Mouse (Mus musculus) Muller cell, postnatal 12 days (primary cell): ENCODE results near the gene Dagla.
A peak's percentile ranks its signal among the peaks of the same experiment; 100 is the strongest.

Source experiments
- DNase-seq: peaks from one replicate; pipeline ENCODE4 v3.0.0-alpha.2; 2015; ENCODE audit errors: inconsistent ontology term

The Dagla gene

DNA sequence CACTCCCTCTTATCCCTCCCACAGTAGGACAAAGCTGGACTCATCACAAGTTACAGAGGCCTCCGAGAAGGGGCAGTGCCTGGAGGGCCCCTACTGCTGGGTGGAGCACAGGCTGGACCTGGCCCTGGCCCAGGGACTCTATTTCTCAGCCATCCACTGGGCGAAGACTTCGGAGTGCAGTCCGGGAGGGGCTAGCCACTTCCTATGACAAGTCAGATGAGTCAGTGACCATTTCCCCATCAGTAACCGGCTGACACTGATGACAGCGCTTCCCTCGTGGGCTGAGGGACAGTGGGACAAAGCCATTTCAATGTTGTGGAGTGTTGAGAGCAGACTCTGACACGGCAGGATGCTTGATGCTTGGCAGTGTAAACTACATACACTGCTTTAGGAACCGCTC is 25.0 kb downstream of the Dagla start:
- peak; percentile 74 for DNase-seq

DNA sequence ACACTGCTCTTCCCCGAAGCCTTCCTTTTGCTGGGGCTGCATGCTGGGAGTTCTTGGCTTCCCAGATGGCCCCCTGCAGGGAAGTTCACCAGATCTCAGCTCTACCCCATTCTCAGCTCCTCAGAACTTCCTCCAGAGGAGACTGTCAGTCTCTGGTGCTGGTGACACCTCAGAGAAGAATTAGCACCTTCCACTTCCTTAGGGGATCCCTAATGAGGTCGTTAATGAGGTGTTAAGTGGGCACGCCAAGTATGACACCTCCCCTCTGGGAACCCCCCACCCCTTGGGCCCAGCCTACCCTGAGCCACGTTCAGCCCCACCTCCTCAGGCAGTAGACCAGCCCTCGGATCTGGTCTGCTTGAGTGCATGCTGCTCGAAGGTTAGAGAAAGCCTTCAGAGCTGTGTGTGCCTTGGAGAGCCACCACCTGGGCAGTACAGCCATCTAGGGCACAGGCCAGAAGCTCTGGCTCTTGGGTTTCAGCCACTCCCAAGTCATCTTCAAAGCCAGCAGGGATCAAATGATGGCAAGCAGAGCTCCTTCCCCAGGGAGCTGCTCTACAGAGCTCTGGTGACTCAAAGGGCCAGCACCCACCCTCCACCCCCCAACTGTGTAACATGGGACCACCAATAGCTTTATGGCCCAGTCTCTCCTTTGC is 25.9 kb downstream of the Dagla start:
- DNase-seq, result no peak

DNA sequence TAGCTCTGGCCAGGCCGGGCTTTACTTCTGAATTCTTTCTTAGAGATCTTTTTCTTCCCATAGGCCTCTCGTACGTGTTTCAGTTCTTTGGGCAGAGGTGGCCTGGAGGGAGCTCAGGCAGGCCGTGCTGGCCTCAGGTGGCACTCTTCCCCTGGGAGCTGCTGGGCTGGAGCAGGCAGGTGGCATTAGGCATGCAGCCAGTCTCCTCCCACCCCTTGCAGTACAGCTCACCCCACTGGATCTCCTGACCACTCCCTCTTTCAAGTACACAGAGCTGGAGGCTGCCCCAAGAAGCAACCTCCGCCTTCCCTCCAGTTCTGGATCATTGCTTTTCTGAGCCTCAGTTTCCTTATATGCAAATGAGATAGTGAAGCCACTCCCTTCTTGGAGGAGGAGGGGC is 26.9 kb downstream of the Dagla start:
- DNase-seq, result no peak

DNA sequence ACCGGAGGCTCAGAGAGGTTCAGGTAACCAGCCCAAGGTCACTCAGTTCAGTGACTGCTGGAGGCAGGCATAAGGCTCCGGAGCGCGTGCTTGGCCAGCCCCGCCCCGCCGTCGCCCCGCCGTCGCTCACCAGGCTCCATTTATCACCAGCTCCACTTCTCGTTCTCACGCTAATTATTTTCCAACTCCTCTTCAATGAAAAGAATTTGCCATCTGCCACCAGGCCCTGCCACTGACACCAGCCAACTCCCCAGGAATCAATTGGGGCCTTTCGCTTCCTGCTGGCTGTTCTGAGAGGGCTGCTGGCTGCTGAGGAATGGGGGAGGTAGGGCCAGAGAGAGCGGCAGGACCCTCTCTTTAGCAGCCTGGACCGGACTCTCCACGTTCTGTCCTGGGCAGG is 27.3 kb downstream of the Dagla start:
- DNase-seq, result peak; percentile 82

DNA sequence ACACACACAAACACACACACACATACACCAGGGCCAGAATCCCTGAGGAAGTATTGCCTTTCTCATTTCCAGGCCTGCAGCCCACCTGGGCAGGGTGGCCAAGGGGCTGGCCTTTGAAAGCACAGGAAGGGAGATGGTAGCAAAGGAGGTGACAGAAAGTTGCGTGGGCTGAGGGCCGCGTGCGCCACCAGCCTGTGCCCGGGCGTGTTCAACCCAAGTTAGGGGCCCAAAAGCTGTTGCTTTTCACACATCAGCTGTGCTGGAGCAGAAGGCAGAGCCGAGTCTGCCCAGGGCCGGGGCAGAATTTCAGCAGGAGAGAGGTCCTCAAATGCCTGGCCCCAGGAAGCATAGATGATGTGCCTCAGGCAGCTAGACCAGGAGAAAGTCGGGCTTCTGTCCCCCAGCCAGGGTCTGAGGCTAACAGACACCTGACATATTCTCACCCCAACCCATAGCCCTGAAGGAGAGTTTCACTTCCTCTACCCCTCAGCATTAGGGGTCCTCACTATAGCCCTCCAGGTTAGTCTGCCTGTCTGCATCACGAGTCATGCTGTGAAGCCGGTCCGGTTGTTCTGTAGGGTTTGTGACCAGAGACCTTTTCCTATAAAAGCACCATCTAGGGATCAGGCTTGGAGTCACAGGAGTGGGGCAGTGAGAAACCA is 28.1 kb downstream of the Dagla start:
- DNase-seq, result no peak

DNA sequence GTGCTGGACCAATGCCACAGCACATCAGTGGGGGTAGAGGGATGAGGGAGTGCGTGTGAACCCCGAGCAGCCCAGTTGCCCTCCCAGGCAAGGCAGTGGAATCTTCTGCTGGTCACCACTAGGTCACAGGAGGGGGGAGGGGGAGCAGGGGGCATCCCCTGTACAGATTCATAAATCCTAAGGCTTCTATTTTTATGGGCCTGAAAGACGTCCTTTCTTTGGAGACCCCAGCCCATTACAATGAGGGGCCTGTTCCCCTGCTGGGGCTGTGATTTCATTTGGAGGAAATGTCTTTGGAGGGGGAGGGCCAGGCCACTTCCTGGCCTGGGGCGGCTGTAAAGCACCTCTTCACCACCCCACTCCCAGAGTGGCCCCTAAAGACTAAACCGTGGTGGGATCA is 30.6 kb downstream of the Dagla start:
- no peak for DNase-seq

GRCm38 (mm10) chr19:10272746-10273145 is 31.9 kb downstream of the Dagla start:
- DNase-seq, result no peak

- DNase-seq, result no peak
Observed at GRCm38 (mm10) chr19:10271592-10271991, 33.1 kb downstream of the Dagla start.

DNA sequence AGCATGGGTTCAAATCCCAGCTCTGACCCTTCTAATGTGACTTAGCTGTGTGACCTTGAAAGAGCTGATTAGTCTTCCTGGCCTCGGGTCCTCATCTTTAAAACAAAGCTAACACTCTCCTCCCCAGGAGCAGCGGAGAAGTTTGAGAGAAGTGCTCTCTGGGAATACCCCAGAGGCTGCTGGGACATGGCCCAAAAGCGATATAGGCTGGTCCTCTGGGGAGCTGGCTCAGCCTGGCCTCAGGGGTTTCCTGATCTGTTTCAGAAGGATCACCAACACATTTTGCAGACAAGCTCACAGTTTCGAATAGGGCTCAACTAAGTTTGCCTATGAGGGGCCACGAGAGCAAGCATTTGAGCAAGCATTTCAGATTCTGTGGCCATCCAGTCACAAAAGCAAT is 34.3 kb downstream of the Dagla start:
- no peak for DNase-seq

DNA sequence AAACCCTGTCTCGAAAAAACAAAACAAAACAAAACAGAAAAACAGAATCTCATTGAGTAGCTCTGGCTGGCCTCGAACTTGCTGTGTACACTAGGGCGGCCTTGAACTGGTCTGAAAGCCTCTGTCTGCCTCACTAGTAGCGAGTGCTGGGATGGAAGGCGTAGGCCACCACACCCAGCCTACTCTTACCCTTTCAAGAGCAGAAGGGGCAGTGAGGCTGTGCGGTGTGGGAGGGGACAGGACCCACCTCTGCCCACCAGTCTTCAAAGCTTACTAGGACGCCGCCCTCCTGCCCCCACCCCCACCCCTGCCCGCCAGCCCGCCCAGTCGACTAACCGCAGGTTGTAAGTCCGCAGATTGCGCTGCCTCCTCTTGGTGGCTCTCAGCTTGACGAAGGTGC is 35.8 kb downstream of the Dagla start:
- no peak for DNase-seq

DNA sequence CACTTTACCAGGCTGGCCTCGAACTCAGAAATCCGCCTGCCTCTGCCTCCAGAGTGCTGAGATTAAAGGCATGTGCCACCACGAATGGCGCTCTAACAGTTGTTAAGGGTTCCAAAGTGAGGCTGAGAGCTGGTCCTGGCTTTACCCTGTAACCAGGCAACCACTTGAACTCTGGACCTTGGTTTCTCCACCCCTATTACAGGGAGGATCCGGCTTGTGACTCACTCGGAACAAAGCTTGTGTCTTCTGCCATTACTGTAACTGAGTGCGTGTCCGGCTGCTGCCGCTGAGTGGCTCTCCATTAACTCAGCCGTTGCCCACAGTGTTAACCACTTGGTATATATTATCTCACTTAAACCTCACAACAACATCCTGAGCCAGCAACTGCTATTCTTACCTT is 36.7 kb downstream of the Dagla start:
- peak; percentile 40 for DNase-seq

GRCm38 (mm10) chr19:10267057-10267456 is 37.6 kb downstream of the Dagla start:
- peak; percentile 83 for DNase-seq

GRCm38 (mm10) chr19:10266196-10266850 is 38.4 kb downstream of the Dagla start:
- peak; percentile 66 for DNase-seq

- DNase-seq, result no peak
Observed at GRCm38 (mm10) chr19:10261369-10261768, 43.3 kb downstream of the Dagla start.

- peak; percentile 71 for DNase-seq
Observed at GRCm38 (mm10) chr19:10258279-10259011, 46.2 kb downstream of the Dagla start.

DNA sequence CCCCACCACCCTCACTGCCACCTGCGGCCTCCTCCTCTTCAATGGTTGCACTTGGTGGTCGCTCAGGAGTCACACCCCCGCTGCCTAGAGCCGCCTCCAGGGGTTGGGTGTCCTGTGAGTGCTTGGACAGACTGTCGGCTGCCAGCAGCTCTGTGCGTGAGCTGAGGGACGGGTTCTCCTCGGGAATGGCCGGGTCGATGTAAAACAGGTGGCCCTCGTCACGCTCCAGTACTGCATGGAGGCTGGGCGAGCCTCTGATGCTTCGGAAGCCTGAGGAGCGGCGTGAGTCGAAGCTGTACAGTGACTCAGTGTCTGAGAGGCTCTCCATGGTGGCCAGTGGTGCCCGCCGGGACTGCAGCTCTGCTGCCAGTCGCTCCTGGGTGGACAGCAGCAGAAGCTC is 56.5 kb downstream of the Dagla start:
- no peak for DNase-seq

DNA sequence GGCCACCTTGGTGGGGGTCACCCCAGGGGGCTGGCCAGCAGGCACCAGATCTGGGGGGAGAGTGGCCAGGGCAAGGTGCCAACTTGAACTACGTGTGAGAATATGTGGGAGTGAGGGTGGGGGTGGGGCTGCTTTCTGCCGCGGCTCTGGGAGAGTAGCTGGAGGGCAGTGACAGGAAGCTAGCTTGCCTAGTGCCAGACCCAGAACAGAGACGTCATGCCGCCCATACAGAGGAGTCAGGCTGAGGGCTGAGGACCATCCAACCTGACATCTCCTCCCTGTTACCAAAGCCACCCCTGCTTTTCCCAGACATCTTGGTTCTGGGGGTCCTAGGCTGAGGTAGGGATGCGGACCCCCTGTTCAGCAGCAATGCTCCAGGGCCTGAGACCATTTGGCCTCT is 57.5 kb downstream of the Dagla start:
- DNase-seq, result no peak

DNA sequence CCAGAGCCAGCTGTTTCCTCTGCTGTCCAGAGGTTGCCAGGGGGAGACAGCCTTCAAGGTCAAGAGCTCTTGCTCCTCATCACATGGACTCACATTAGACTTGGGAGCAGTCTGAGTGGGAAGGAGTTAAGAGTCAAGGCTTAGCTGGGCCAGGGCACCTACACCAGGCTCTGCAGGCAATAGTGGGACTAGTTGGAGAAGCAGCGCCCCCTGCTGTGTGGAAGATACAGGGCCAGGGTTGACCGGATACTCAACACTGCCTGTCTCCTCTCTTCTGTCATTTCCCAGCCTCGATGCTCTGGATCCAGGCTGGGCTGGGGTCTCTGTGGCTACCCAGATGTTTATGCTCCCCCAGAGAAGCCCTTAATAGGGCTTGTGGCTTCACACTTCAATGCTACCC is 60.5 kb downstream of the Dagla start:
- no peak for DNase-seq

DNA sequence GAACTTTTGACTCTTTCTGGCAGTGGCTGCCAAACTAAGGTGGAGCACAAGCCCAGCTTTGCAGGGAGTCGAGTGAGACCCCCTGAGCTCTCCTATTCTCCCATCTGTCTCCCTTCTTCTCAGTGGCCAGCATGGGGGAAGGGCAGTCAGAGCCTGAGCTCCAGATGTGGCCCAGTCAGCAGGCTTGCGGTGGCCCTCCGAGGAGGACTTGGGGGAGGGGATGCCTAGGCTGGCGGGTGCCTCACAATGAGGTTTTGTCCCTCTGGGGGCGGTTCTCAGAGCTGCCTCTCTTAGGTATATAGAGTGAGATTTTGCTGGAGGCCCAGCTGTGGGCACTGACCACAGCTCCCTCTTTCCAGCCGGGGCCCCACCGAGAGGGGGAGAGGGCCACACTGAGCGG is 61.8 kb downstream of the Dagla start:
- DNase-seq, result no peak

- peak; percentile 75 for DNase-seq
Observed at GRCm38 (mm10) chr19:10240654-10241305, 63.9 kb downstream of the Dagla start, which contains the start of gene Myrf. Gene Myrf, minus strand, starts transcription at chr19:10240748.

DNA sequence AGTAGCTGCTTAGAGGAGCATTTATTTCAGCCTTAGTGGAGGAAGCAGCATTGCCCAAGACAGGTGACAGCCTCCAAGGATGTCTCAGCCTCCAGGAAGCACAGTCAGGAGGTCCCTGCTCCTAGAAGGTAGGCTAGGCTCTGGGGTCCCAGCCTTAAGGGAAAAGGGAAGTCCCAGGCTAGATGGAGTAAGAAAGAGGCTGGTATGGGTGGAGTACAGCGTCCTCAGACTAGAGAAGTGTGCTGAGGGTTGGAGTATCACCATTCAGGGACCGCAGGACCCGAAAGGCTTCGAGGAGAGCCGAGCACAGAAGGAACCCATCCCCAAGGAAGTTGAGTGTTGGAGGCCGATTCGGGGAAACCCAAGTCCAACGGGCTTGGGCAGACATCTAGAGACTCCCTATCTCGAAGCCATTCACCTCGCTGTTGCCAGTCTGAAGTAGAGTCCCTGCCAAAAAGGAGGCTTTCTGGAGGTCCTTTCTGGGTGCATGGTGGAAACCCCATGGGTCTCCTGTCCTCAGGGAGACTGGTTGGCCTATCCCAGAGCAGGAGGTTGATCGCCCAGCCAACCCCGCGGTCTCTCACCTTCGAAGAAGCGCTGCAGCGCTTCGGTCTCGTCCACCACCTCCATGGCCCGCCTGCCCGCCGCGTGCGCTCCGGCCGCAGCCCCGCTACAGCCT is 64.6 kb downstream of the Dagla start:
- DNase-seq, result no peak
